Mouse (Mus musculus): Measurements from ENCODE around the gene Dvl2. TPM values are rescaled to one million over a fixed set of nuclear protein-coding genes. Genes with fewer than 3 reads are reported as not detected.
"Not testable (repeated sequence)": the region's sequence is repeated elsewhere in the genome, so short reads cannot be mapped to it uniquely, and the experiment has no call there.

Gene Dvl2
- polyA plus RNA-seq, 1 experiment from 2014 or later: 56.8 TPM

DNA sequence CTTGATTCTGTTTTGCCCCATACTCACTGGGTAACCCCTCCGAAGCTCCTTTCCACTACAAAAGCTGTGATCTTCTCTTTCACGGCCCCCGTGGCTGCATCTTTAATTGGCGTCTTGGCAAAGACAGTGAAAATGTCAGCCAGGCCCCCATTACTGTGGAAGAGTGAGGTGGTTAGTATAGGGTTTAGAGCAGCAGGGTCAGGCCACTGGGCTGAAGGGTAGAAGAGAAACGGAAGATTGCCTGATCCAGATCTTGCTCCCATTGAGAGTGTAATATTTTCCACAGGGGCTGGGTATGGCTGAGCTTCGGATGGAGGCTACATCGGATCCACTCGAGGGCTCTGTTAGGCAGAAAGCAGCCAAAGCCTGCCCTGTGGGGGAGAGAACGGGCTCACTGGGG, 12.5 kb downstream of the Dvl2 start:
- WGBS: 86% methylated on average over 9 of the region's 9 CpGs
- no peak overlapping the region for H3K9ac ChIP-seq
- H3K4me2 ChIP-seq: no peak overlapping the region
- H3K27ac ChIP-seq: no peak overlapping the region
- ATAC-seq (ENCODE audit: insufficient number of reproducible peaks, insufficient read depth, low FRiP score, low TSS enrichment, low read depth): no peak
- no peaks in the 10 kb centered on the region for H3K27me3 ChIP-seq
- H3K36me3 ChIP-seq: peaks cover 65% of the 10 kb centered on the region
- peaks cover 20% of the 10 kb centered on the region for H3K4me1 ChIP-seq
- no peak overlapping the region for H3K4me3 ChIP-seq
- H3K9me3 ChIP-seq: no peaks in the 10 kb centered on the region

DNA sequence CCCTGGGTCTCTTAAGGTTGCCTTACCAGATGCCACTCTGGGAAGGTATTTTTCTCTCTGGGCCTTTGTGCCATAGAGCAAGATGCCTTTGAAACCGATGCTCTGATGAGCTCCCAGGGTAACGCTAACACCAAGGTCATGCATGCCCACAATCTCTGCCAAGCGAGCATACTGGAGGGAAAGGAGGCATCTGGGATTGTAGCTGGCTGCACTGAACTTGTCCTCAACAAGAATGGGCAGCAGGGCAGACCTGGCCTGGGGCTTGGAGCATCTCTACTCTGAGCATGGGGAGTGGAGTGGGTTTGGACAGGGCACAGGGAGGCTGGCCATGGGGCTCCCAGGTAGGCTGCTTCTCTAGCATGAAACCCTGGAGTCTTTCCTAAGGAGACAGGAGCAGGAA, 13.0 kb downstream of the Dvl2 start:
- ATAC-seq (ENCODE audit: insufficient number of reproducible peaks, insufficient read depth, low FRiP score, low TSS enrichment, low read depth): no peak
- 84% methylated on average over 3 of the region's 3 CpGs for WGBS
- no peaks in the 10 kb centered on the region for H3K9me3 ChIP-seq
- no peak overlapping the region for H3K4me3 ChIP-seq
- H3K4me1 ChIP-seq: peaks cover 22% of the 10 kb centered on the region
- H3K36me3 ChIP-seq: peaks cover 60% of the 10 kb centered on the region
- H3K9ac ChIP-seq: no peak overlapping the region
- no peaks in the 10 kb centered on the region for H3K27me3 ChIP-seq
- no peak overlapping the region for H3K27ac ChIP-seq
- H3K4me2 ChIP-seq: no peak overlapping the region

DNA sequence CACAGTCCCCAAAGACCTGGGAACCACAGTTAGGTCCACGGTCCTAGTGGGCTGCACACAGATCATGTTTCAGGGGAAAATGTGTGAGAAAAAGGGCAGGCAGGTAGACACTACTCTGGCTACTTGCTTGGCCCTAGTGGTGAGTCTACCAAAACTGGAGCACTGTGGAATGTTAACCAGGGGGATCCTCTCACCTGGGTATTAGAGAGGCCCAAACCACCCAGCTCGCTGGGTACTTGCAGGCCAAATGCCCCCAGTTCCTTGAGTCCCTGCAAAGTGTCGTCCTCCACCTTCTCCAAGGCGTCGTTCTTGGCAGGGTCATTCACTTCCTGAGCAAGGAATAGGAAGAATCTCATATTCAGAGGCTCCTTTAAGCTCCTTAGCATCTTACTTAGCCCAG, 13.7 kb downstream of the Dvl2 start:
- WGBS: 61% methylated on average over 5 of the region's 5 CpGs
- H3K4me2 ChIP-seq: peak overlapping the region; percentile 85
- H3K9ac ChIP-seq: peak overlapping the region; percentile 84
- H3K27me3 ChIP-seq: no peaks in the 10 kb centered on the region
- 0 out of 2 replicates have a peak overlapping the region, but pooled peaks have one; percentile 72 for H3K27ac ChIP-seq
- ATAC-seq (ENCODE audit: insufficient number of reproducible peaks, insufficient read depth, low FRiP score, low TSS enrichment, low read depth): no peak
- no peak overlapping the region for H3K4me3 ChIP-seq
- peaks cover 53% of the 10 kb centered on the region for H3K36me3 ChIP-seq
- peaks cover 25% of the 10 kb centered on the region for H3K4me1 ChIP-seq
- no peaks in the 10 kb centered on the region for H3K9me3 ChIP-seq

DNA sequence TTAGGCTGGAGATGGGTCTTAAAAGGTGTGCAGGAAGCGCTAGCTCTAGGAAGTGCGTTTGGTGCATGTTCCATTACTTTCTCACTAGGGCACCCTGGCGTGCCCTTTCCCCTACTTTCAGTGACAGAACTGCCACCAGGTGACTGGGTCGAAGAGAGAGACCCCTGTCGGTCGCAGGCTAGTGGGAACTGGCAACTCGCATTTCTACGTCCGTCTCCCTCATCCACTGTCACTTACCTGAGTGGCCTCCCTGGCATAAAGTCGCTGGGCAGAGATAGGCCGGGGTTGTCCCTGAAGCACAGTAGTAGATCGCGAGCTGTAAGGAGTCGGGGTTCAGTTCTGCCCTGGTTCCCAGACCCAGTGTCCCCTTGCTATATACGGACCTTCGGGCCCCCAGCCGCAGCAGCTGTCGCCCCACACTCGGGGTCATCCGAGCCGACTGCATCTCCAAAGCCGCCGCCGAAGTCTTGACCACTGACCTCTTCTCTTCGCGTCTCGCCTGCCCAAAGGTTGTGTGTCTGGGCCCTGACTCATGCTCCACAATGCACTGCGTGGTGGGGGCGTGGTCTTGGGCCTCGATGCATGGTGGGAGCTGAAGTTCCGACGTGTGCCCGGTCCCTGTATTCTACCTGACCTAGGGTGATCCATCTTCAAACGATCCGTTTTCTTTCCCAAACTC, 14.6 kb downstream of the Dvl2 start, which contains the start of gene Acadvl:
Gene Acadvl (minus strand): TSS at position 532 of the 679 bp plus-strand sequence.
- Histone ChIP-seq H3K27me3 (no peaks in the 10 kb centered on the region), H3K4me1 (peaks cover 34% of the 10 kb centered on the region), H3K9ac (peak within 1 kb of the TSS; percentile 84), H3K4me3 (peak within 1 kb of the TSS; percentile 65), H3K9me3 (no peaks in the 10 kb centered on the region), H3K27ac (peak within 1 kb of the TSS; percentile 72), H3K36me3 (peaks cover 44% of the 10 kb centered on the region), H3K4me2 (peak within 1 kb of the TSS; percentile 85)
- ATAC-seq (ENCODE audit: insufficient number of reproducible peaks, insufficient read depth, low FRiP score, low TSS enrichment, low read depth): peak; percentile 64
- WGBS: under 1% methylated on average over 35 of the region's 35 CpGs

DNA sequence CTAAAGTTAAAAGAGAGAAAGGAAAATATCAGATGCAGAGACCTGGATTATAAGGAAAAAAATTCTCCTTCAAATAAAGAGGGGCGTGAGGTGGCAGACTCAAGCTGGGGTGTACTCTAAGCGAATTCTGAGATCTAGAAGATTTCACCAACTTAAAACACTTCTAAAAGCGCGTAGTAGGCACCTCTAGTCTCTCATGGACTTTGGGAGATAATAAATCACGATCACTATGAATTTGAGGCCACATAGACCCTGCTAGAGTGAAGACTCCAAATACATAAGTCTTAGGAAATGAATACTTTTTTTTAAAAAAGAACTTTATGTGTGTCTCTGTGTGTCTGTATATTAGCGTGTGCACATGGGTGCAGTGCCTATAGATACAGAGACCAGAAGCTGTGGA, 15.3 kb downstream of the Dvl2 start:
- Histone ChIP-seq H3K27ac (no peak overlapping the region), H3K4me3 (peak overlapping the region; percentile 65; the same call in 1 of the 2 replicates), H3K9ac (no peak overlapping the region), H3K27me3 (no peaks in the 10 kb centered on the region), H3K9me3 (no peaks in the 10 kb centered on the region), H3K36me3 (peaks cover 37% of the 10 kb centered on the region), H3K4me1 (peaks cover 41% of the 10 kb centered on the region), H3K4me2 (peak overlapping the region; percentile 85)
- WGBS: 64% methylated on average over 6 of the region's 6 CpGs
- ATAC-seq (ENCODE audit: insufficient number of reproducible peaks, insufficient read depth, low FRiP score, low TSS enrichment, low read depth): no peak

DNA sequence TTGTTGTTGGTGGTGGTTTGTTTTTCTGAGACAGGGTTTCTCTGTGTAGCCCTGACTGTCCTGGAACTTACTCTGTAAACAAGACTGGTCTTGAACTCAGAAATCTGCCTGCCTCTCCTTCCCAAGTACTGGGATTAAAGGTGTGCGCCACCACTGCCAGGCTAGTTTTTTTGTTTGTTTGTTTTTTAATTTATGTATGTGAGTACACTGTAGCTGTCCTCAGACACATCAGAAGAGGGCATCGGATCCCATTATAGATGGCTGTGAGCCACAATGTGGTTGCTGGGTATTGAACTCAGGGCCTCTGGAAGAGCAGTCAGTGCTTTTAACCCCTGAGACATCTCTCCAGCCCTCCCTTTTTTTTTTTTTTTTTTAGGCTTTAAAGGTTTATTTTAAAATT, 15.8 kb downstream of the Dvl2 start:
- not testable (repeated sequence) for H3K4me2 ChIP-seq; H3K27ac ChIP-seq; H3K9ac ChIP-seq; H3K27me3 ChIP-seq; ATAC-seq (ENCODE audit: insufficient number of reproducible peaks, insufficient read depth, low FRiP score, low TSS enrichment, low read depth); H3K9me3 ChIP-seq; H3K4me3 ChIP-seq
- Histone ChIP-seq H3K36me3 (peaks cover 32% of the 10 kb centered on the region), H3K4me1 (peaks cover 45% of the 10 kb centered on the region)
- 67% methylated on average over 2 of the region's 2 CpGs for WGBS

DNA sequence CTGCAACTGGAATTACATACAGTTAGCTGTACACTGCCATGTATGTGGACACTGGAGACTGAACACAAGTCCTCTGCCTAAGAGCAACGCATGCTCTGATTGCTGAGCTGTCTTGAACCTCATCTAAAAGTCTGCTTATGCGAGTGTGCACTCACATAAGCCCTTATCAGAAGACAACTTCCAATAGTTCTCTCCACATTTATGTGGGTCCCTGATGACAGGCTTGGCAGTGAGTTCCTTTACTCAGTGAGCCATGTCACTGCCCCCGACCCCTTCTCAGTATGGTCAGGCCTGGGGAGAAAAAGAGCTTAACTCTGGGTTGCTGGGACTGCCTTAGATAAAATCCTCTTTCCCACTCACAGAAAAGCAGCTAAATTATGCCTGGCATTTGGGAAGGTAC, 16.3 kb downstream of the Dvl2 start, which contains the start of gene Dlg4:
Gene Dlg4 (plus strand): TSS at position 274 of the 400 bp plus-strand sequence.
- peak within 1 kb of the TSS; percentile 85 for H3K4me2 ChIP-seq
- H3K4me3 ChIP-seq: peak within 1 kb of the TSS; percentile 69
- H3K36me3 ChIP-seq: peaks cover 27% of the 10 kb centered on the region
- peaks cover 50% of the 10 kb centered on the region for H3K4me1 ChIP-seq
- H3K27ac ChIP-seq: peak within 1 kb of the TSS; percentile 95
- 68% methylated on average over 3 of the region's 3 CpGs for WGBS
- H3K27me3 ChIP-seq: no peaks in the 10 kb centered on the region
- no peak for ATAC-seq (ENCODE audit: insufficient number of reproducible peaks, insufficient read depth, low FRiP score, low TSS enrichment, low read depth)
- H3K9ac ChIP-seq: peak within 1 kb of the TSS; percentile 88
- H3K9me3 ChIP-seq: no peaks in the 10 kb centered on the region

DNA sequence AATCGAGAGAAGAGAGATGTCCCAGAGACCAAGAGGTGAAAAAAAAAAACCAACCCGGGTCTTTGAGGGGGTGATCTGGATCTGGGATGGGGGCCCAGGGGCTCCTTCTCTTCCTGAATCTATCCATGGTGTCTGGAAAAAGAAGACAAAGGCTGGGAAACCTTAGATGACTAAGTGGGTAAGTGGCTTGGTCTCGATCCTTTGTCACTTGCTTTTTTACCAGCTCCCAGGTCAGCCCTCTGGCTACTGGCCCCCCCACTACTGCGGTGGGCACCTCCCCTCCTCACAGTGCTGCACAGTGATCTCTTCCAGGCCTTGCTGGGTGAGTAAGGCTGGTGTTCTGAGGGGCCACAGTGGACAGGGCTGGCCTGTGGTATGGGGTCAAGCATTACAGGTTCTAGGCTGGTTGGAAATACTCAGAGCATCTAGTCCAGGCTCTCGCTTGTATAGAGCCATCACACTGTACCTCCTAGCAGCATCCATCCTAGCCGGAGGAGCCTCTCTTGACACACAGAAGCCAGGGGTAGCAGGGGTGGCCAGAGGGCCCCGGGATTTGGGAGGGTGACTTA, 16.9 kb downstream of the Dvl2 start:
- Histone ChIP-seq H3K4me2 (peak overlapping the region; percentile 85), H3K9ac (peak overlapping the region; percentile 88), H3K9me3 (no peaks in the 10 kb centered on the region), H3K4me1 (peaks cover 56% of the 10 kb centered on the region), H3K27me3 (no peaks in the 10 kb centered on the region), H3K4me3 (peak overlapping the region; percentile 69), H3K27ac (peak overlapping the region; percentile 95), H3K36me3 (peaks cover 21% of the 10 kb centered on the region)
- no peak for ATAC-seq (ENCODE audit: insufficient number of reproducible peaks, insufficient read depth, low FRiP score, low TSS enrichment, low read depth)
- 30% methylated on average over 7 of the region's 7 CpGs for WGBS

DNA sequence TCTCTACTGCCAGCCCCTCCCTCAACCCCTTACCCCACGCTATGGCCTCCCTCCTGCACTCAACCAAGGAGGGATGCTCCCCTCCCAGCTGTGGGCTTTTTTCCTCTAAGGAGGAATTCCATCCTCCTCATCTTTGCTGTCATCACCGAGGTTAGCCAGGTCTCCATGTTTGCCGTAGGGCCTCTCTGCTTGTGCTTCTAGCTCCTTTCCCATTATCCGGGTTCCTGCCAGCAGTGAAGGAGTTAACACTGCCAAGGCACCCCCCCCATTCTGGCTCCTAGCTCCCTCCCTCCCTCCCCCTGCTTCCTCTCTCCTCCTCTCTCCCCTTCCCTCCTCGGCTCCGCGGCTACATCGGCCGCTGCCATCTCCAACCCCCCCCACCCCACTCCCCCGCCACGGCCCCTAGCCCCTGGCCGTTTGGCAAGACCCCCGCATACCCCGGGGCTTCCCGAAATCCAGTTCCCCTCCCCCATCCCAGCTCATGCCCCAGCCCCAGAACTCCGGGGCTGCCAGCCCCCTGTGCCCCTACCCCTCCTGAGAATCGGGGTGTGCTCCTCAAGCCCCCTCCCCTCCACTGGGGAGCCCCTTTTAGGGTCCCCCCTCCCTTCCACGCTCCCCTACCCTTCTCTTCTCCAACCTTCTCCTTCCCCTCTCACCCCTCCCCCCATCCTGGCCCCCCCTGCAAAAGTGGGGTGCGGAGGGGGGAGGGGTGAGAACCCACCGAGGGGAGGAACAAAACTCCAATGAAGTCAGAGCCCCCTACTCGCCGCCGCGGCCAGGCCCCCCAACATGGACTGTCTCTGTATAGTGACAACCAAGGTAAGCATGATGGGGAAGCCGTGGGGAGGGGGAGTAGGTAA, 18.0 kb downstream of the Dvl2 start:
- H3K4me2 ChIP-seq: peak overlapping the region; percentile 85
- H3K4me1 ChIP-seq: peaks cover 64% of the 10 kb centered on the region
- H3K36me3 ChIP-seq: peaks cover 10% of the 10 kb centered on the region
- ATAC-seq (ENCODE audit: insufficient number of reproducible peaks, insufficient read depth, low FRiP score, low TSS enrichment, low read depth): no peak
- no peaks in the 10 kb centered on the region for H3K9me3 ChIP-seq
- H3K4me3 ChIP-seq: peak overlapping the region; percentile 69
- H3K27ac ChIP-seq: peak overlapping the region; percentile 95
- under 1% methylated on average over 24 of the region's 25 CpGs for WGBS
- peak overlapping the region; percentile 88 for H3K9ac ChIP-seq
- H3K27me3 ChIP-seq: no peaks in the 10 kb centered on the region

DNA sequence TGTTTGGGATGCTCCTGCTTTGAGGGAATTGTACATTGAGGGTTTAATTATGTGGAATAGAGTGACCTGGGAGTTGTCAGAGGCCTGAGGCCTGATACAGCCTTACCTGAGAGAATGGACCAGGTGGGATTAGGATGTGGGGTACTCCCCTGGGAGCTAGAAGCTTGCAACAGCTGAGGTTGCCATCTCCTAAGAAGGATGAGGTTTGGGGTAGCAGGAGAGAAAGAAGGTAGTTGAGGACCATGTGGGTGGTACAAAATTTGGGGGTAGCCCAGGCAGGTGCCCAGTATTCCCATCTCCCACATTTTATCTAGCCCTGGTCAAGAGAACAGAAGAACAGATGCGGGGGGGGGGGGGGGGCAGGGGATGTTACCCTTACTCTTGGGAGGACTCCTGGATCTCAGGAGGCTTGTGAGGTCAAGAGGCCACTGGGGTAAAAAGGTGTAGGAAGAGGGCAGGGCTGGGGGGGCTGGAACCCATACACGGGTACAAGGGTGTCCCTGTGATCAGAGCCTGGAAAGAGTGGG, 19.2 kb downstream of the Dvl2 start:
- peak overlapping the region; percentile 85 for H3K4me2 ChIP-seq
- H3K4me3 ChIP-seq: peak overlapping the region; percentile 69
- H3K36me3 ChIP-seq: no peaks in the 10 kb centered on the region
- no peaks in the 10 kb centered on the region for H3K27me3 ChIP-seq
- 0% methylated on average over 1 of the region's 2 CpGs for WGBS
- peaks cover 69% of the 10 kb centered on the region for H3K4me1 ChIP-seq
- no peak for ATAC-seq (ENCODE audit: insufficient number of reproducible peaks, insufficient read depth, low FRiP score, low TSS enrichment, low read depth)
- H3K9me3 ChIP-seq: no peaks in the 10 kb centered on the region
- H3K27ac ChIP-seq: peak overlapping the region; percentile 95
- H3K9ac ChIP-seq: peak overlapping the region; percentile 88

DNA sequence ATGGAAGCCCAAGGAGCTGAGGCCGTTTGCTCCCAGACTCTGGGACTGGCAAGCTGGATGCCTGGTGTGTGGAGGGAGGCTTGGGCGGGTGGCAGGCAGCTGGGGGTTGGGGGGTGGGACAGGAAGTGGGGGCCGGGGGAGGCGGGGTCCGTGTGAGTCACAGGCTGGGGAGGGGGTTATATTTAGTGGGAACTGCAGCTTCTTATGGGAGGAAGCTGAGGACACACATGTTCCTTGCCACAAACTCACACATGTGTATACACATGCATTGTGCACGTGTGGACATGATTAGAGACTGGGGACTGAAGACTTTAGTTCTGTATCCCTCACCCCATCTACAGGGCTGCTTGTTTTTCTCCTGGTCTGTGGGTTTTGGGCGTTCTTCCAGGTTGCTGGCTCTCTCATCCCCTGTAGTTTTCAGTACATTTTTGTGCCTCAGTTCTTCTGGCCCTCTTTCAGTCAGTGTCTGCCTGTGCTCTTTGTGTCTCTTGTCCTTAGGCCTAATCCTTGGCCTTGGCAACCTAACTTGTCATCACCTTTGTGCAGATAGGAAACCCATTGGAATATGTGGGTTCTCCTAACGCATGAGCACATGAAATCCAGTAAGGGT, 19.7 kb downstream of the Dvl2 start:
- Histone ChIP-seq H3K9me3 (no peaks in the 10 kb centered on the region), H3K4me3 (peak overlapping the region; percentile 69), H3K36me3 (no peaks in the 10 kb centered on the region), H3K9ac (peak overlapping the region; percentile 88), H3K27ac (peak overlapping the region; percentile 95), H3K4me1 (peaks cover 70% of the 10 kb centered on the region), H3K4me2 (peak overlapping the region; percentile 85), H3K27me3 (no peaks in the 10 kb centered on the region)
- WGBS: 9% methylated on average over 8 of the region's 8 CpGs
- no peak for ATAC-seq (ENCODE audit: insufficient number of reproducible peaks, insufficient read depth, low FRiP score, low TSS enrichment, low read depth)
